Mouse (Mus musculus) brain, embryonic 14.5 days (tissue): ENCODE measurements around the gene Ager.

Experiments
- CTCF ChIP-seq: fragments of 200-500 bp; IDR thresholded peaks from 2 replicates; pipeline ENCODE4 v1.5.1; 2012; ENCODE audit warnings: inconsistent platforms, mild to moderate bottlenecking, moderate library complexity, borderline replicate concordance; ENCODE audit not compliant: insufficient read depth, insufficient read length; ENCODE audit errors: extremely low read depth
- POLR2A ChIP-seq: fragments of 200-500 bp; IDR thresholded peaks from 2 replicates; pipeline ENCODE4 v1.6.1; 2012; ENCODE audit warnings: mild to moderate bottlenecking, inconsistent platforms, borderline replicate concordance; ENCODE audit not compliant: poor library complexity, insufficient read depth, insufficient read length, severe bottlenecking; ENCODE audit errors: extremely low read depth

- TF ChIP-seq CTCF, result no peak
- no peak for TF ChIP-seq POLR2A
Observed at GRCm38 (mm10) chr17:34596098-34596497, 1.6 kb upstream of the Ager start.
